Mouse (Mus musculus): Measurements from ENCODE around the gene Tbcc. TPM values are rescaled to one million over a fixed set of nuclear protein-coding genes. Genes with fewer than 3 reads are reported as not detected.
A peak's percentile ranks its signal among the peaks of the same experiment; 100 is the strongest.

Gene Tbcc
- total RNA-seq, 2 experiments from 2014 or later, result 34.6 to 36.7 TPM

- DNase-seq (ENCODE audit: extremely low spot score in 1 of 2, low spot score in 1 of 2), result no peak
Observed at GRCm38 (mm10) chr17:46866836-46867235, 23.6 kb upstream of the Tbcc start.

GRCm38 (mm10) chr17:46870204-46870798, 20.2 kb upstream of the Tbcc start:
- DNase-seq (ENCODE audit: extremely low spot score in 1 of 2, low spot score in 1 of 2), result no peak

- no peak for DNase-seq (ENCODE audit: extremely low spot score in 1 of 2, low spot score in 1 of 2)
Observed at GRCm38 (mm10) chr17:46870913-46871312, 19.6 kb upstream of the Tbcc start.

- no peak for DNase-seq (ENCODE audit: extremely low spot score in 1 of 2, low spot score in 1 of 2)
Observed at GRCm38 (mm10) chr17:46872806-46873205, 17.7 kb upstream of the Tbcc start.

GRCm38 (mm10) chr17:46874133-46874532, 16.4 kb upstream of the Tbcc start:
- DNase-seq (ENCODE audit: extremely low spot score in 1 of 2, low spot score in 1 of 2), result no peak

- no peak for DNase-seq (ENCODE audit: extremely low spot score in 1 of 2, low spot score in 1 of 2)
Observed at GRCm38 (mm10) chr17:46875626-46876025, 14.9 kb upstream of the Tbcc start.

GRCm38 (mm10) chr17:46876371-46876950, 14.0 kb upstream of the Tbcc start:
- no peak for DNase-seq (ENCODE audit: extremely low spot score in 1 of 2, low spot score in 1 of 2)

GRCm38 (mm10) chr17:46877061-46877460, 13.4 kb upstream of the Tbcc start:
- DNase-seq (ENCODE audit: extremely low spot score in 1 of 2, low spot score in 1 of 2), result no peak

GRCm38 (mm10) chr17:46879841-46880311, 10.6 kb upstream of the Tbcc start:
- no peak for DNase-seq (ENCODE audit: extremely low spot score in 1 of 2, low spot score in 1 of 2)

- no peak for DNase-seq (ENCODE audit: extremely low spot score in 1 of 2, low spot score in 1 of 2)
Observed at GRCm38 (mm10) chr17:46880322-46880721, 10.2 kb upstream of the Tbcc start.

GRCm38 (mm10) chr17:46881728-46882127, 8.8 kb upstream of the Tbcc start:
- no peak for DNase-seq (ENCODE audit: extremely low spot score in 1 of 2, low spot score in 1 of 2)

GRCm38 (mm10) chr17:46883107-46883506, 7.4 kb upstream of the Tbcc start:
- no peak for DNase-seq (ENCODE audit: extremely low spot score in 1 of 2, low spot score in 1 of 2)

- no peak for DNase-seq (ENCODE audit: extremely low spot score in 1 of 2, low spot score in 1 of 2)
Observed at GRCm38 (mm10) chr17:46884766-46885165, 5.7 kb upstream of the Tbcc start.

GRCm38 (mm10) chr17:46885218-46885909, 5.1 kb upstream of the Tbcc start:
- no peak for DNase-seq (ENCODE audit: extremely low spot score in 1 of 2, low spot score in 1 of 2)

- no peak for DNase-seq (ENCODE audit: extremely low spot score in 1 of 2, low spot score in 1 of 2)
Observed at GRCm38 (mm10) chr17:46885910-46886643, 4.4 kb upstream of the Tbcc start.

GRCm38 (mm10) chr17:46888511-46889212, 1.8 kb upstream of the Tbcc start:
- DNase-seq (ENCODE audit: extremely low spot score in 1 of 2, low spot score in 1 of 2), result no peak

- peak; percentile 54 to 65 for DNase-seq (ENCODE audit: extremely low spot score in 1 of 2, low spot score in 1 of 2)
Observed at GRCm38 (mm10) chr17:46889450-46890084, 917 bp upstream of the Tbcc start.

GRCm38 (mm10) chr17:46890843-46891594, 535 bp downstream of the Tbcc start:
- DNase-seq (ENCODE audit: extremely low spot score in 1 of 2, low spot score in 1 of 2), result peak; percentile 17 to 41

- DNase-seq (ENCODE audit: extremely low spot score in 1 of 2, low spot score in 1 of 2), result no peak
Observed at GRCm38 (mm10) chr17:46895426-46895825, 4.9 kb downstream of the Tbcc start.

Measured in layer of hippocampus, postnatal 25 days (tissue).